Mouse (Mus musculus) right cerebral cortex, postnatal 25 days (tissue): Measurements from ENCODE around the gene Rhobtb3.
"Not testable (repeated sequence)": the region's sequence is repeated elsewhere in the genome, so short reads cannot be mapped to it uniquely, and the experiment has no call there.

Source experiments
- DNase-seq: peaks from one replicate; pipeline ENCODE4 v3.0.0; 2022

The Rhobtb3 gene

GRCm38 (mm10) chr13:75844833-75845518, 98.7 kb downstream of the Rhobtb3 start:
- DNase-seq = no peak

- DNase-seq = no peak
Measured at GRCm38 (mm10) chr13:75843993-75844683, 99.6 kb downstream of the Rhobtb3 start.

- DNase-seq = no peak
Measured at GRCm38 (mm10) chr13:75843331-75843730, 100.4 kb downstream of the Rhobtb3 start.

GRCm38 (mm10) chr13:75841950-75842349, 101.8 kb downstream of the Rhobtb3 start:
- DNase-seq = no peak

GRCm38 (mm10) chr13:75840752-75841285, 102.9 kb downstream of the Rhobtb3 start:
- peak; percentile 14 for DNase-seq

GRCm38 (mm10) chr13:75839719-75840481, 103.8 kb downstream of the Rhobtb3 start, which contains the start of gene Glrx:
Gene Glrx, plus strand, starts transcription at chr13:75839868.
- peak; percentile 81 for DNase-seq

GRCm38 (mm10) chr13:75838506-75838905, 105.2 kb downstream of the Rhobtb3 start:
- DNase-seq = no peak

DNA sequence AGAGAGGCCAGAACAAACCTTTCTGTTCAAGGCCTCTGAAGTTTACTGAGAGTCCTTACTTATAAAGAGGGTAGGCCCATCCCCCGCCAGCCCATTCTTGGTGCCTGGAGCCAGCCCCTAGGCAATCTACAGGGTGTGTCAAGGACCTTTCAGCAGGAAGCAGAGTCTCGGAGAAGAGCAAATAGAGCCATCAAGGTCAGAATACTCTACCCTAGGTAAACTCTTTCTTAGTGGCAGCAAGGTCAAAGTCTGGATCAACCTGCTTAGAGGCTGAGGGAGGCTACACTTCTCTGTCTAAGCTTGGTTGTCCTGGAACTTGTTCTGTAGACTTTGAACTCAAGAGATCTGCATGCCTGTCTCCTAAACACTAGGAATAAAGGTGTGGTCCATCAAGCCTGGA, 108.3 kb downstream of the Rhobtb3 start:
- DNase-seq = no peak

DNA sequence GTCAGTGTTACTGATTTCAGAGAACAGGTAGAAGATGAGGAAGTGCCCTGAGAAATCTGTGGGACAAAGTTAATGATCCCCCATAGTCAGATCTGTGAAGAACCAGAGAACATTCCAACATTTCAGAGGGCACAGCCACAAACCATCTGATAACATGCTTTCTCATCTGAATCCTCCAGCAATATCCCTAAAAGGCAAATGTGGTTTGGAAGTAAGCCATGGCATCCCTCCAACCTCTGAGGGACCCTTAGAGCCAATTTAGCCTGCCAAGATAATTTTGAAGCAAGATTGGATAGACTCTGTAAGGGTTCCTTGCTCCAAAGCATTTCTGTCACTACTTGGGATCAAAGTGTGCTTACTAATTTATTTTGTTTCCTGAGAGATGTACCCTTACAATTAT, 110.2 kb downstream of the Rhobtb3 start:
- DNase-seq = no peak

GRCm38 (mm10) chr13:75832697-75833096, 111.0 kb downstream of the Rhobtb3 start:
- no peak for DNase-seq

DNA sequence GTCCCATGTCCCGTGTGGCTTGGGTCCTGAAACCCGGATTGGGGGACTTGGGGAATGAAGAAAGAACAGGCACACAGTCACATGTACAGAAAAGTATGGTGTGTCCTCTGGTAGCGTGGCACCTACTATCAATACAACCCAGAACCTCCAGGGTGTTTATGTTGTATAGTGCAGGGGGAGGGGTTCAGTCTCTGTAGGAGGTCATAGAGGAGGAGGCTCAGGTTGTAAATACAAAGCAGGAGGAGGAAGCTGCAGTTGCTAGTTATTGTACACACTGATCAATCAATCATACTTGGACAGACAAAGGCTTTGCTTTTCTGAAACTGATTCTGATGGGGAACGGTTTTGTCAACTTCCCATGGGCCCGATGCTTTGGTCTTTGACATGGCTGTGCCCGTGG, 112.0 kb downstream of the Rhobtb3 start:
- no peak for DNase-seq

- no peak for DNase-seq
Measured at GRCm38 (mm10) chr13:75830708-75831107, 113.0 kb downstream of the Rhobtb3 start.

GRCm38 (mm10) chr13:75825388-75825787, 118.3 kb downstream of the Rhobtb3 start:
- DNase-seq = no peak

DNA sequence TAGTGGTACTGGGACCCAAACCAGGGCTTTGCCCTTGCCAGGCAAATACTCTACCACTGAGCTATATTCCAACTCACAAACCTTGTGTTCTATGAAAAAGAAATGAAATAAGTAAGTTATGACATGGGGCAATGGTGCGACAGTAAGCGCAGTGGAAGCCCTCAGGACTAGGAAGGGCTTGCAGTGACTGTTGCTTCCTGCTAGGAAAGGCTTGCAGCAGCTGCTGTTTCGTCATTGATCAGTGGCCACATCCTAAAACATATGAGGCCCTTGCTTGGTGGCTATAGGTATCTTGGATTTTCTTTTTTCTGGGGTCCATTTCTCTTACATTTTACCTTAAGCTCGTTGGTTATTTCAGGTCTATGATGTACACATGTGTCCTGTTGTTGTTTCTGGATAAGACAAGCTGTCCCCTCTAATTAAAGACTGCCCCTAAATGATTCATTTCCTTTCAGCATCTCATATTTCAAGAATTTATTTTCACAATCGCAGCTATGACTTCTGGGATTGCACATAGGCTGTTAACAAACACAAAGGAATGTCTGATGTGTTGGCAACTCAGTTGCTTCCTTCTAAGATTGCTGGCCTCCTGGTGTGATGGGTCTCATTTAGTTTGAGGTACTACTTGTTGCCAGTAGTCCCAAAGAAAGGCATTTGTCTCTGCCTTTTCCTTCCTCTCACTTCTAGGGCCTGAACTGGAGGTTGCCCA, 119.0 kb downstream of the Rhobtb3 start:
- no peak for DNase-seq

DNA sequence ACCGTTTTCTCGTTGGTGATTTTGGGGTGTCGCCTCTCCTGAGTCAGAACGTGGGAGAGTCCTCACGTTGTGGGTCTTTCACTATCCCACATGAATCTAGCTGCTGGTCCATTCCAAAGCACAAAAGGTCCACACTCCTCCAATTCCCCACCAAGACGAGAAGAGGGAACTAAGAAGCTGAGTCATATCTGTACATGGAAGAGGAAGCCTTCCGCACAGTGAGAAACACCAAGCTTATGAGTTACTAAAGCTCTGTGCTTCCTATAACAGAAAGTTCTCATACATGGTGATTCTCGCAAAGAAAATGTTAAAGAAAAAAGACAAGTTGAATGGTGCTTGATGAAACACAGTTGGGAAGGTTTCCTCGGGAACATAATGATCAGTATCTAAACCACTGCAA, 120.5 kb downstream of the Rhobtb3 start:
- DNase-seq = no peak

DNA sequence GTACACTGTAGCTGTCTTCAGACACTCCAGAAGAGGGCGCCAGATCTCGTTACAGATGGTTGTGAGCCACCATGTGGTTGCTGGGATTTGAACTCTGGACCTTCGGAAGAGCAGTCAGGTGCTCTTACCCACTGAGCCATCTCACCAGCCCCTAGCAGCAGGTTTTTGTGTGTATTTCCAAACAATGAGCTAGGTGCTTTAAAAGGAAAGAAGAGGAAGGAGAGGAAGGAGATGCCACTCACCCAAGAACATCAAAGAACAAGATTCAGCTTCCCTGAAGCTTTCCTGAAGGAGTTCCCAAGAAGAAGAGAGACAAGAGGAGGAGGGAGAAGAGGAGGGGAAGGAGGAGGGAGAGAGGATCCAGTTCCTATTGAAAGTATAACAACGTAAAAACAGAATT, 121.4 kb downstream of the Rhobtb3 start:
- DNase-seq = not testable (repeated sequence)

GRCm38 (mm10) chr13:75819898-75820297, 123.8 kb downstream of the Rhobtb3 start:
- no peak for DNase-seq
